Mouse (Mus musculus): Measurements from ENCODE around the gene Prom1. TPM values are rescaled to one million over a fixed set of nuclear protein-coding genes. Genes with fewer than 3 reads are reported as not detected.
"Not testable (repeated sequence)": the region's sequence is repeated elsewhere in the genome, so short reads cannot be mapped to it uniquely, and the experiment has no call there.

Gene Prom1
- 1.4 and 1.6 TPM in 2 replicates for total RNA-seq (2017)

DNA sequence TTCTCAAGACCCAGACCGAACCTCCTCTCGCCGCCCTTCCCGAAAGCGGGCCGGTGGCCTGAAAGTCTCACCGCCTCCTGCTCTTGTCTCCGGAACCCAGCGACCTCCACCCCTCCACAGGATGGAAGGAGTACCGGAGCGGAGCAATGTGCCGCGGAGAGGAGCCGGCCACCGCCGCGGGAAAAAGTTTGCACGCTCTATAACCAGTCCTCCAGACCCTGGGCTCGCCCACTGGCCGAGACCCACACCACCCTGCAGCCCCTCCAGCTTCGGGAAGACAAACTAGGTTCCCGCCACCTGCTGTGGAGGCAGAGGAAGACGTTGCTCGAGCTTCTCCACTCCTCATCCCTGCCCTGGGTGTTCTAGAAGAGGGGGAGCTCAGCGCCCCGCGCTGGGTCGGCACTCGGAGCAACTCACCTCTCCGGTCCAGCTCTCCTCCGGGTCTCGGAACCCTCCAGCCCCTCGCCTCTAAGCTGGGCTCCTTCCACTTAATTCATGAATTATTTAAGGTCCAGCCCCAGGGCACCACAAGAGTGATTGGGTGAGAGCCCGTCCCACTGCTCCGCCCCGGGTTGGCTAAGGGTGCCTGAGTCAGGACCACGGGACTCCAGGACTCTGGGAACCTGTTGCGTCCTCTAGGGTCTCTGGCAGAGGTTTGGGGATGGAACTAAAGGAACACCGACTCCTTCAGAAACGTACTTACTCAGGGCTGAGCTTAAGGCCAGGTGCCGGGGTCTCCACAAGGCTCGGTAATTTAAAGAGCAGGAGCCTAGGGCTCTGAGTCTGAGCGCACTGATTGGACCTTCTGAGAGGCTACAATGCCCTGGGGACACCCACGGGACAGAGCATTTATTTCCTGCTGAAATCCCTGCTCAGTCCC, at the start of gene Prom1:
Gene Prom1, minus strand, starts transcription at position 802 of the 880 bp plus-strand sequence.
- ATAC-seq (ENCODE audit: extremely low read depth, insufficient number of reproducible peaks, low FRiP score, poor library complexity, severe bottlenecking), result no peak

GRCm38 (mm10) chr5:44147732-44148131, 45.9 kb upstream of the Prom1 start:
- ATAC-seq (ENCODE audit: extremely low read depth, insufficient number of reproducible peaks, low FRiP score, poor library complexity, severe bottlenecking), result no peak

DNA sequence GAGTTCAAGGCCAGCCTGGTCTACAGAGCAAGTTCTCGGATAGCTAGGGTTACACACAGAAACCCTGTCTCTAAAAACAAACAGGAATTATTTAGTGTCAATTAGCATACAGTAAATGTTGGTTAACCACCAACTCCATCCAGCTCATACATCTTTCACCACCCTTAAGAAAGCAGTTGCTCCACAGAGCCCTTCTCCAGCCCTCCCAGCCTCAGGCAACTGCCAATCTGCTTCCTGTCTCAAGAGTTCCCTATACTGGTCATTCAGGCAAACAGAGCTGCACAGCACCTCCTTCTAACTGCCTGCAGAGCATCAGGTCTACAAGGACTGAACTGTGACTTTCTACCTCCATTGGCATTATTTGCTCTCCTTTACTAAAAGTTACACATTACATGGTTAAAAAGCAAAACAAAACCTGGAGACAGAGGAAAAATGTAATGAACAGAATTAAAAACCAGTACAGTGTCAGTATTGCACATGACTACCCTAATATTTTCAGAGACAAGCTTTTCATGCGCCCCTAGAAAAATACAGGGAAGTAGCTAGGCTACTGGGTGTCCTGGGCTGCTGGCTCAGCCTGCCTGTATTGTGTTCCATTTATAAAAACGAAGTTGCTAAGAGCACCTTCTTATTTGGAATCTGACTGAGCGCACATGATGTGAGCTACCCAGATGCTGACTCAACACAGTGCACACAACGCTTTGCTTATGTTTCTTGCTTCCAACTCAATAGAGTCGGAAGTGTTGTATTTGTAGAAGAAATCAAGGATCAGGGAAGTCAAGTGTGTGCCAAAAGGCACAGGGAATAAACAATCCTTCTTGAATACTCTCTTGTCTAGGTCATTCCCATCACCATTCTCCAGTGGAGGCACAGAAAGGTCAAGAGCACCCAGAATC, 44.9 kb upstream of the Prom1 start:
- ATAC-seq (ENCODE audit: extremely low read depth, insufficient number of reproducible peaks, low FRiP score, poor library complexity, severe bottlenecking), result no peak

GRCm38 (mm10) chr5:44143467-44144235, 41.8 kb upstream of the Prom1 start:
- ATAC-seq (ENCODE audit: extremely low read depth, insufficient number of reproducible peaks, low FRiP score, poor library complexity, severe bottlenecking), result no peak

DNA sequence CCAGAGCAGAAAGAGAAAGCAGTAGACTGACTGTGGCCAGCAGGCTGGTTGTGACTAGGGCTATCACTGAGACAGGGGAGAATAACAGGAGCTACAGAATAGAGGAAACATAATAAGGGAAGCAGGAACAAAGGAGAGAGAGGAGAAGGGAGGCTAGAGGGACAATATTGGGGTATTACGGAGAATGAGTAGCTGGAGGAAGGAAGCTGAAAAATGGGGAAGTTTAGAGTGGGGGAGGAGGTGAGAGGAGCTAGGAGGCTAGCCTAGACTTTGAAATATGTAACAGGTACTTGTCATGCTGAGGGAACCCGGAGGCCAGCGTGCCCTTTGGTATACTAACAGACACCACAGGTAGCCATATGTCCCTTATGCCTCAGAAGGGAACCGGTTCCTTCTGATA, 25.7 kb upstream of the Prom1 start:
- no peak for ATAC-seq (ENCODE audit: extremely low read depth, insufficient number of reproducible peaks, low FRiP score, poor library complexity, severe bottlenecking)

- not testable (repeated sequence) for ATAC-seq (ENCODE audit: extremely low read depth, insufficient number of reproducible peaks, low FRiP score, poor library complexity, severe bottlenecking)
Observed at GRCm38 (mm10) chr5:44126574-44126973, 24.7 kb upstream of the Prom1 start.

DNA sequence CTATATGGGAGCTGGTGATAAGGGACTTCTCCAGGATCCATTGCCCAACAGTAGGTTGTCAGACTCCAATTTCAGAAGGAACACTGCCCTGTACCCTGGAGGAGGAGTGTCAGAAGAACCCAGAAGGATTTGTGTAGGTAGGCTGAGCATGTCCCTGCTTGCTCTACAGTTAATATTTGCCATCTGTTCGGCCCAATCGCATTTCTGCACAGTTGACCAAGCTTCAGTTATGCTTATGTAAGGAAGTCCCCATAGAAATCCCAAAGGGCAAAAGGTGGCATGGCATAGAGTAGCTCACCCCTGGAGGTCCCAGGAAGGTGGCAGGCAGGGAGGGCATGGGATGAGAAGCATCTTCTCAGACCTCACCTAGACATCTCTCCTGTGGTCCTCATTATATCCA, 19.6 kb upstream of the Prom1 start:
- ATAC-seq (ENCODE audit: extremely low read depth, insufficient number of reproducible peaks, low FRiP score, poor library complexity, severe bottlenecking), result no peak

DNA sequence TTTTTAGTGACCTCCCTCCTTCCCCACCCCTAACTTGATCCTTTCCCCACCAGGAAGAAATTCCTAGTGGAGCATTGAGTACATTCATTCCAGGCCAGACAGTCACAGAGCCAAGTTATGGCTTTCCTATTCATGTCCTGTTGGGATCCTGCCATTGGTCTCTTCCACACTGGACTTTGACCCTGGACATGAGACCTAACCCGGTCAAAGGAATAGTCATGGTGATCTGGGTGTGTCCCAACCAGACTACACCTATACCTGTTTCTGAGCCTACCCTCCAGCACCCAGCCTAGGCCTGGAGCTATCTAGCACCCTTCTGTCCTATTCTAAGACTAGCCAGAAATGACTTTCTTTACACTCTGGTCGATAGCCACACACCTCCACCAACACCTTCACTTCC, 11.3 kb upstream of the Prom1 start:
- ATAC-seq (ENCODE audit: extremely low read depth, insufficient number of reproducible peaks, low FRiP score, poor library complexity, severe bottlenecking), result no peak

- no peak for ATAC-seq (ENCODE audit: extremely low read depth, insufficient number of reproducible peaks, low FRiP score, poor library complexity, severe bottlenecking)
Observed at GRCm38 (mm10) chr5:44109121-44109520, 7.3 kb upstream of the Prom1 start.

GRCm38 (mm10) chr5:44108125-44108524, 6.3 kb upstream of the Prom1 start:
- ATAC-seq (ENCODE audit: extremely low read depth, insufficient number of reproducible peaks, low FRiP score, poor library complexity, severe bottlenecking), result no peak

GRCm38 (mm10) chr5:44105192-44105591, 3.4 kb upstream of the Prom1 start:
- ATAC-seq (ENCODE audit: extremely low read depth, insufficient number of reproducible peaks, low FRiP score, poor library complexity, severe bottlenecking), result no peak

- no peak for ATAC-seq (ENCODE audit: extremely low read depth, insufficient number of reproducible peaks, low FRiP score, poor library complexity, severe bottlenecking)
Observed at GRCm38 (mm10) chr5:44104686-44105085, 2.9 kb upstream of the Prom1 start.

GRCm38 (mm10) chr5:44104120-44104519, 2.3 kb upstream of the Prom1 start:
- peak; percentile 71 for ATAC-seq (ENCODE audit: extremely low read depth, insufficient number of reproducible peaks, low FRiP score, poor library complexity, severe bottlenecking)

- no peak for ATAC-seq (ENCODE audit: extremely low read depth, insufficient number of reproducible peaks, low FRiP score, poor library complexity, severe bottlenecking)
Observed at GRCm38 (mm10) chr5:44103121-44103520, 1.3 kb upstream of the Prom1 start.

GRCm38 (mm10) chr5:44100544-44101230, 1.1 kb downstream of the Prom1 start:
- ATAC-seq (ENCODE audit: extremely low read depth, insufficient number of reproducible peaks, low FRiP score, poor library complexity, severe bottlenecking), result no peak

- no peak for ATAC-seq (ENCODE audit: extremely low read depth, insufficient number of reproducible peaks, low FRiP score, poor library complexity, severe bottlenecking)
Observed at GRCm38 (mm10) chr5:44100187-44100543, 1.7 kb downstream of the Prom1 start.

DNA sequence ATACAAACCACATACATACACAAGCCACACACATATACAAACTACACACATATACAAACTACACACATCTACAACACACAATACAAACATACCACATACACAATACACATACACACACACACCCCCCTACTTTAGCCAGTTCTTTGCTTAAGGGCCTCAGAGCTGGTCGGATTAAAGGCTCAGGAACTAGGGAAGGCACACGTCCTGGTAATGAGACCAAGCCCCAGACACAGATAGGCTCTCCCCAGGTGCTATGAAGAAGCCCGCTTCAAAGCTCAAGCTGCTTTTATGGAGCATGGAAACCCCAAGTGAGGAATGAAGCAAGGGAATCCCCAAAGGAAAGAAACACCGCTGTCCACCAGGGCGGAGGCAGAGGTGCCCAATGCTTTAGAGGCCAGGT, 4.8 kb downstream of the Prom1 start:
- ATAC-seq (ENCODE audit: extremely low read depth, insufficient number of reproducible peaks, low FRiP score, poor library complexity, severe bottlenecking), result no peak

- no peak for ATAC-seq (ENCODE audit: extremely low read depth, insufficient number of reproducible peaks, low FRiP score, poor library complexity, severe bottlenecking)
Observed at GRCm38 (mm10) chr5:44096106-44096505, 5.7 kb downstream of the Prom1 start.

DNA sequence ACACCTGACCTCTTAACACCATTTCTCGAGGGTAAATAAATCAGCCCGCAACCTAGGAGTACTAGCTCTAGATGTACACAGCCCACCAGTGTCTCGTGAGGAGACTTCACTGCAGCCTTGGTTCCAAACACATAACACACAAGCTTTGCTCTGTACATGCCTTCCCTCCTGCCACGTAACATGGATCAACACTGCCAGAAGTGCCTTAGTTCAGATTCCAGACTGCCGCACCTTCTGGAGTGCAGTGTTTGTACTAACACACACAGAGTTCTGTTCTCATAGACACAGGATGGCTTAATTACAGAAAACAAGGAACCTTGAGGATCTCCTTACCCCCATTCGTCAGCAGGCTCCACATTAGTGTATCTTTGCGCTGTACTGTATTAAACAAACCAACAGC, 6.1 kb downstream of the Prom1 start:
- ATAC-seq (ENCODE audit: extremely low read depth, insufficient number of reproducible peaks, low FRiP score, poor library complexity, severe bottlenecking), result no peak
